Mouse (Mus musculus): ENCODE measurements around the gene Tnnt2. TPM values are rescaled to one million over a fixed set of nuclear protein-coding genes. Genes with fewer than 3 reads are reported as not detected.

Gene Tnnt2
- 2.2 and 3.0 TPM in 2 replicates for polyA plus RNA-seq (2015; fragmentation: Nextera tagmentation; extraction: Ambion mirVana)

GRCm38 (mm10) chr1:135835716-135836483 is at the start of gene Tnnt2:
Tnnt2 (plus strand) TSS chr1:135836354.

GRCm38 (mm10) chr1:135818481-135819086 is 17.6 kb upstream of the Tnnt2 start, which contains the start of gene Lad1:
Lad1 (plus strand) TSS chr1:135818598.

Other genes with a start within 250 kb of the Tnnt2 start
- gene Nav1, start 229.1 kb upstream of the Tnnt2 start, polyA plus RNA-seq (2015; fragmentation: Nextera tagmentation; extraction: Ambion mirVana): 2.7 and 3.2 TPM in 2 replicates
- 127 and 129 TPM in 2 replicates for gene Csrp1, start 116.3 kb upstream of the Tnnt2 start, polyA plus RNA-seq (2015; fragmentation: Nextera tagmentation; extraction: Ambion mirVana)
- gene Phlda3, start 70.2 kb upstream of the Tnnt2 start, polyA plus RNA-seq (2015; fragmentation: Nextera tagmentation; extraction: Ambion mirVana): 21.4 and 30.0 TPM in 2 replicates
- 2.7 TPM in 2 replicates for gene Tnni1, start 56.9 kb upstream of the Tnnt2 start, polyA plus RNA-seq (2015; fragmentation: Nextera tagmentation; extraction: Ambion mirVana)
- gene Lad1, start 17.8 kb upstream of the Tnnt2 start, polyA plus RNA-seq (2015; fragmentation: Nextera tagmentation; extraction: Ambion mirVana): 1.4 and 2.0 TPM in 2 replicates
- gene Pkp1, start 82.9 kb downstream of the Tnnt2 start, polyA plus RNA-seq (2015; fragmentation: Nextera tagmentation; extraction: Ambion mirVana): 0.08 and 0.12 TPM in 2 replicates
- not detected in 2 replicates for gene Igfn1, start 170.0 kb downstream of the Tnnt2 start, polyA plus RNA-seq (2015; fragmentation: Nextera tagmentation; extraction: Ambion mirVana)
- 62.6 and 70.5 TPM in 2 replicates for gene Tmem9, start 171.8 kb downstream of the Tnnt2 start, polyA plus RNA-seq (2015; fragmentation: Nextera tagmentation; extraction: Ambion mirVana)
- not detected in 2 replicates for gene Ascl5, start 214.4 kb downstream of the Tnnt2 start, polyA plus RNA-seq (2015; fragmentation: Nextera tagmentation; extraction: Ambion mirVana)
- gene Cacna1s, start 216.4 kb downstream of the Tnnt2 start, polyA plus RNA-seq (2015; fragmentation: Nextera tagmentation; extraction: Ambion mirVana): 0.05 and 0.08 TPM in 2 replicates